Mouse (Mus musculus) kidney, embryonic 16.5 days (tissue): Measurements from ENCODE around the gene Polr2i. TPM values are rescaled to one million over a fixed set of nuclear protein-coding genes. Genes with fewer than 3 reads are reported as not detected.

Experiments used
- ATAC-seq: fragments of 200-750 bp; cut with Nextera tagmentation; 2 replicates; pipeline ENCODE4 v1.8.0; 2017; ENCODE audit warnings: moderate TSS enrichment; ENCODE audit not compliant: low FRiP score, low TSS enrichment
- H3K27ac ChIP-seq: fragments of 300-500 bp; sonication (generic); 2 replicates; pipeline ENCODE4 v1.5.1; 2014; ENCODE audit warnings: low read length
- H3K27me3 ChIP-seq: fragments of 300-500 bp; sonication (generic); 2 replicates; pipeline ENCODE4 v1.6.1; 2014; ENCODE audit warnings: low read length, control low read depth, mixed read lengths; ENCODE audit not compliant: insufficient read depth
- H3K36me3 ChIP-seq: fragments of 300-500 bp; sonication (generic); 2 replicates; pipeline ENCODE4 v1.6.1; 2014; ENCODE audit warnings: low read length, control low read depth, mixed read lengths; ENCODE audit not compliant: insufficient read depth
- H3K4me1 ChIP-seq: fragments of 300-500 bp; sonication (generic); 2 replicates; pipeline ENCODE4 v1.6.1; 2014; ENCODE audit warnings: low read length, control low read depth, mixed read lengths; ENCODE audit not compliant: insufficient read depth
- H3K4me2 ChIP-seq: fragments of 300-500 bp; sonication (generic); replicated peaks from 2 replicates; pipeline ENCODE4 v1.6.1; 2014; ENCODE audit warnings: low read depth, low read length
- H3K4me3 ChIP-seq: fragments of 300-500 bp; sonication (generic); 2 replicates; pipeline ENCODE4 v1.5.1; 2014; ENCODE audit warnings: mild to moderate bottlenecking, low read length
- H3K9ac ChIP-seq: fragments of 300-500 bp; sonication (generic); replicated peaks from 2 replicates; pipeline ENCODE4 v1.6.1; 2014; ENCODE audit warnings: low read length
- H3K9me3 ChIP-seq: fragments of 300-500 bp; sonication (generic); 2 replicates; pipeline ENCODE4 v1.6.1; 2016; ENCODE audit warnings: low read length, control low read depth
- WGBS: fragments of 180-500 bp; shearing (Covaris S2); extraction: QIAGEN DNeasy Blood & Tissue Kit; methylation state at CpG from one replicate; pipeline ENCODE4 v1.1.7; 2014; 5-methylcytosine and 5-hydroxymethylcytosine counted together
- polyA plus RNA-seq: library from polyadenylated mRNA; unstranded; fragments of >200 nt; fragmentation: Nextera tagmentation; extraction: Ambion mirVana; gene quantifications from 2 replicates; pipeline ENCODE4 v1.2.1, GENCODE M21; 2015

The Polr2i gene
- polyA plus RNA-seq, 1 experiment from 2014 or later: 146 TPM

- peak overlapping the region; percentile 61 for H3K4me3 ChIP-seq
- peak overlapping the region; percentile 68 for H3K9ac ChIP-seq
- peaks cover 10% of the 10 kb centered on the region; the same call in 1 of the 2 replicates for H3K4me1 ChIP-seq
- WGBS: 1% methylated on average over 16 of the region's 16 CpGs
- H3K9me3 ChIP-seq: no peaks in the 10 kb centered on the region
- peak overlapping the region; percentile 97 for H3K4me2 ChIP-seq
- peaks cover 18% of the 10 kb centered on the region for H3K36me3 ChIP-seq
- peak; percentile 80 for ATAC-seq
- H3K27me3 ChIP-seq: no peaks in the 10 kb centered on the region
- H3K27ac ChIP-seq: peak overlapping the region; percentile 81
Measured at GRCm38 (mm10) chr7:30219293-30220007, 12.3 kb upstream of the Polr2i start.

GRCm38 (mm10) chr7:30220008-30220356 lies 11.8 kb upstream of the Polr2i start:
- Histone ChIP-seq H3K36me3 (peaks cover 20% of the 10 kb centered on the region), H3K4me1 (peaks cover 10% of the 10 kb centered on the region; the same call in 1 of the 2 replicates), H3K27ac (no peak overlapping the region; the same call in 1 of the 2 replicates), H3K9me3 (no peaks in the 10 kb centered on the region), H3K27me3 (no peaks in the 10 kb centered on the region), H3K4me3 (peak overlapping the region; percentile 61), H3K9ac (peak overlapping the region; percentile 68), H3K4me2 (peak overlapping the region; percentile 97)
- 0 out of 2 replicates have a peak, but pooled peaks have one; percentile 35 for ATAC-seq
- 15% methylated on average over 11 of the region's 11 CpGs for WGBS

GRCm38 (mm10) chr7:30221433-30221832 lies 10.3 kb upstream of the Polr2i start:
- H3K27me3 ChIP-seq: no peaks in the 10 kb centered on the region
- H3K36me3 ChIP-seq: peaks cover 30% of the 10 kb centered on the region
- peaks cover 10% of the 10 kb centered on the region; the same call in 1 of the 2 replicates for H3K4me1 ChIP-seq
- H3K4me3 ChIP-seq: no peak overlapping the region
- H3K27ac ChIP-seq: no peak overlapping the region
- ATAC-seq: no peak
- H3K9me3 ChIP-seq: no peaks in the 10 kb centered on the region
- WGBS: 84% methylated on average over 3 of the region's 3 CpGs
- H3K9ac ChIP-seq: no peak overlapping the region
- H3K4me2 ChIP-seq: no peak overlapping the region

GRCm38 (mm10) chr7:30222205-30222604 lies 9.5 kb upstream of the Polr2i start:
- H3K27me3 ChIP-seq: no peaks in the 10 kb centered on the region
- peaks cover 10% of the 10 kb centered on the region; the same call in 1 of the 2 replicates for H3K4me1 ChIP-seq
- no peak overlapping the region for H3K4me3 ChIP-seq
- H3K36me3 ChIP-seq: peaks cover 38% of the 10 kb centered on the region
- H3K27ac ChIP-seq: no peak overlapping the region
- H3K9me3 ChIP-seq: no peaks in the 10 kb centered on the region
- no peak for ATAC-seq
- H3K9ac ChIP-seq: no peak overlapping the region
- H3K4me2 ChIP-seq: no peak overlapping the region
- WGBS: 91% methylated on average over 5 of the region's 5 CpGs

GRCm38 (mm10) chr7:30224206-30224605 lies 7.5 kb upstream of the Polr2i start:
- 95% methylated on average over 12 of the region's 12 CpGs for WGBS
- H3K36me3 ChIP-seq: peaks cover 42% of the 10 kb centered on the region
- no peak overlapping the region for H3K27ac ChIP-seq
- H3K4me1 ChIP-seq: peaks cover 5% of the 10 kb centered on the region; the same call in 1 of the 2 replicates
- no peak for ATAC-seq
- no peak overlapping the region for H3K4me3 ChIP-seq
- H3K4me2 ChIP-seq: no peak overlapping the region
- H3K9ac ChIP-seq: no peak overlapping the region
- no peaks in the 10 kb centered on the region for H3K27me3 ChIP-seq
- no peaks in the 10 kb centered on the region for H3K9me3 ChIP-seq

GRCm38 (mm10) chr7:30231328-30231668 lies 450 bp upstream of the Polr2i start:
- no peaks in the 10 kb centered on the region for H3K9me3 ChIP-seq
- ATAC-seq: no peak
- peaks cover 17% of the 10 kb centered on the region for H3K4me1 ChIP-seq
- peaks cover 22% of the 10 kb centered on the region for H3K36me3 ChIP-seq
- H3K27ac ChIP-seq: no peak overlapping the region
- H3K4me3 ChIP-seq: peak overlapping the region; percentile 77
- H3K9ac ChIP-seq: peak overlapping the region; percentile 83
- WGBS: under 1% methylated on average over 16 of the region's 16 CpGs
- no peaks in the 10 kb centered on the region for H3K27me3 ChIP-seq
- H3K4me2 ChIP-seq: peak overlapping the region; percentile 75

GRCm38 (mm10) chr7:30232631-30233148 lies 942 bp downstream of the Polr2i start:
- H3K27me3 ChIP-seq: no peaks in the 10 kb centered on the region
- H3K36me3 ChIP-seq: peaks cover 8% of the 10 kb centered on the region
- no peaks in the 10 kb centered on the region for H3K9me3 ChIP-seq
- peak overlapping the region; percentile 98 for H3K27ac ChIP-seq
- H3K4me1 ChIP-seq: peaks cover 17% of the 10 kb centered on the region
- H3K4me2 ChIP-seq: peak overlapping the region; percentile 67
- peak; percentile 2 for ATAC-seq
- H3K4me3 ChIP-seq: peak overlapping the region; percentile 77
- 3% methylated on average over 24 of the region's 24 CpGs for WGBS
- peak overlapping the region; percentile 83 for H3K9ac ChIP-seq

GRCm38 (mm10) chr7:30233387-30233786 lies 1.6 kb downstream of the Polr2i start:
- ATAC-seq: no peak
- peaks cover 17% of the 10 kb centered on the region for H3K4me1 ChIP-seq
- H3K4me2 ChIP-seq: no peak overlapping the region
- H3K4me3 ChIP-seq: peak overlapping the region; percentile 77; the same call in 1 of the 2 replicates
- H3K9ac ChIP-seq: no peak overlapping the region
- no peaks in the 10 kb centered on the region for H3K9me3 ChIP-seq
- WGBS: 88% methylated on average over 20 of the region's 20 CpGs
- no peaks in the 10 kb centered on the region for H3K27me3 ChIP-seq
- peaks cover 8% of the 10 kb centered on the region for H3K36me3 ChIP-seq
- H3K27ac ChIP-seq: no peak overlapping the region

- Histone ChIP-seq H3K9me3 (no peaks in the 10 kb centered on the region), H3K9ac (no peak overlapping the region), H3K4me1 (peaks cover 17% of the 10 kb centered on the region), H3K36me3 (peaks cover 8% of the 10 kb centered on the region), H3K27me3 (no peaks in the 10 kb centered on the region), H3K27ac (no peak overlapping the region), H3K4me3 (no peak overlapping the region), H3K4me2 (no peak overlapping the region)
- 84% methylated on average over 15 of the region's 15 CpGs for WGBS
- no peak for ATAC-seq
Measured at GRCm38 (mm10) chr7:30234276-30234858, 2.6 kb downstream of the Polr2i start.

- no peak overlapping the region for H3K4me2 ChIP-seq
- peaks cover 17% of the 10 kb centered on the region for H3K4me1 ChIP-seq
- peaks cover 8% of the 10 kb centered on the region for H3K36me3 ChIP-seq
- H3K9me3 ChIP-seq: no peaks in the 10 kb centered on the region
- no peak overlapping the region for H3K4me3 ChIP-seq
- ATAC-seq: no peak
- 88% methylated on average over 8 of the region's 8 CpGs for WGBS
- H3K27me3 ChIP-seq: no peaks in the 10 kb centered on the region
- H3K27ac ChIP-seq: no peak overlapping the region
- no peak overlapping the region for H3K9ac ChIP-seq
Measured at GRCm38 (mm10) chr7:30235091-30235490, 3.3 kb downstream of the Polr2i start.
